Mouse (Mus musculus) CH12.LX (cell line): ENCODE measurements around the gene Acads. TPM values are rescaled to one million over a fixed set of nuclear protein-coding genes. Genes with fewer than 3 reads are reported as not detected.

Experiments used
- DNase-seq: peaks from one replicate; pipeline ENCODE4 v3.0.0-alpha.2; 2013; ENCODE audit errors: extremely low read depth
- H3K27ac ChIP-seq: 2 replicates; pipeline ENCODE4 v1.5.1; 2012; ENCODE audit warnings: low read depth, mild to moderate bottlenecking, control low read depth, moderate library complexity; ENCODE audit not compliant: insufficient read depth
- H3K27me3 ChIP-seq: replicated peaks from 2 replicates; pipeline ENCODE3; 2012; ENCODE audit warnings: inconsistent platforms
- H3K36me3 ChIP-seq, 2 experiments: replicated peaks in 1 of 2; 2 replicates each; pipeline versions ENCODE3 to v1.6.1; 2012; ENCODE audit warnings: inconsistent platforms in 1 of 2, low read length in 1 of 2, mild to moderate bottlenecking in 1 of 2, mixed read lengths in 1 of 2, moderate library complexity in 1 of 2; ENCODE audit not compliant: control insufficient read depth in 1 of 2, insufficient read depth in 1 of 2
- H3K4me1 ChIP-seq, 2 experiments: 2 replicates each; pipeline ENCODE4 v1.6.1; 2012; ENCODE audit warnings: inconsistent platforms in 1 of 2, moderate library complexity in 1 of 2; ENCODE audit not compliant: insufficient read depth in 2 of 2, control insufficient read depth in 1 of 2
- H3K4me2 ChIP-seq: 2 replicates; pipeline ENCODE4 v1.6.1; 2012; ENCODE audit warnings: low read depth, mild to moderate bottlenecking, control low read depth; ENCODE audit not compliant: poor library complexity, insufficient read depth, severe bottlenecking
- H3K4me3 ChIP-seq, 3 experiments: fragments of 150-350 bp in 1 of 3; sonication (generic) in 1 of 3; replicated peaks in 1 of 3; 2 replicates each; pipeline versions ENCODE3 to v1.5.1; 2011 to 2012; ENCODE audit warnings: low read depth in 2 of 3, low read length in 2 of 3, mild to moderate bottlenecking in 2 of 3, moderate library complexity in 2 of 3, control low read depth in 1 of 3, improper control_type of control experiment in 1 of 3, inconsistent platforms in 1 of 3, mixed read lengths in 1 of 3; ENCODE audit not compliant: poor library complexity in 1 of 3
- H3K79me2 ChIP-seq: replicated peaks from 2 replicates; pipeline ENCODE4 v1.6.1; 2012; ENCODE audit warnings: mild to moderate bottlenecking, moderate library complexity; ENCODE audit not compliant: control insufficient read depth, poor library complexity, insufficient read depth, severe bottlenecking; ENCODE audit errors: extremely low read depth
- H3K9ac ChIP-seq: 2 replicates; pipeline ENCODE4 v1.6.1; 2012; ENCODE audit warnings: low read depth, mild to moderate bottlenecking, control low read depth, moderate library complexity; ENCODE audit not compliant: insufficient read depth
- H3K9me3 ChIP-seq: replicated peaks from 2 replicates; pipeline ENCODE3; 2012; ENCODE audit warnings: low read length, inconsistent platforms, mixed read lengths
- BHLHE40 ChIP-seq: IDR thresholded peaks from 2 replicates; pipeline ENCODE4 v1.6.1; 2011; ENCODE audit warnings: mild to moderate bottlenecking, low read depth, low read length, improper control_type of control experiment
- CHD1 ChIP-seq: IDR thresholded peaks from 2 replicates; pipeline ENCODE4 v1.6.1; 2012; ENCODE audit warnings: low read depth, low read length, improper control_type of control experiment, inconsistent platforms
- CHD2 ChIP-seq: IDR thresholded peaks from 2 replicates; pipeline ENCODE4 v1.6.1; 2011; ENCODE audit warnings: low read length, improper control_type of control experiment
- CTCF ChIP-seq, 2 experiments: IDR thresholded peaks in 1 of 2; conservative IDR thresholded peaks in 1 of 2; 2 replicates each; pipeline ENCODE4 v1.5.1; 2011 to 2012; ENCODE audit warnings: low read depth in 2 of 2, low read length in 2 of 2, improper control_type of control experiment in 1 of 2, inconsistent platforms in 1 of 2, mild to moderate bottlenecking in 1 of 2, moderate library complexity in 1 of 2
- EP300 ChIP-seq: IDR thresholded peaks from 2 replicates; pipeline ENCODE4 v1.6.1; 2011; ENCODE audit warnings: low read length, improper control_type of control experiment
- HCFC1 ChIP-seq: IDR thresholded peaks from 2 replicates; pipeline ENCODE4 v1.6.1; 2012; ENCODE audit warnings: low read depth, mild to moderate bottlenecking, inconsistent platforms, low read length, improper control_type of control experiment
- IRF4 ChIP-seq: IDR thresholded peaks from 2 replicates; pipeline ENCODE4 v1.6.1; 2014; ENCODE audit warnings: low read depth, mild to moderate bottlenecking, inconsistent platforms, low read length, improper control_type of control experiment
- JUN ChIP-seq: IDR thresholded peaks from 2 replicates; pipeline ENCODE4 v1.6.1; 2011; ENCODE audit warnings: low read depth, mild to moderate bottlenecking, low read length, improper control_type of control experiment, moderate library complexity; ENCODE audit not compliant: insufficient read depth
- JUND ChIP-seq: conservative IDR thresholded peaks from 2 replicates; pipeline ENCODE4 v1.6.1; 2011; ENCODE audit warnings: low read depth, low read length, improper control_type of control experiment
- KAT2A ChIP-seq: IDR thresholded peaks from 2 replicates; pipeline ENCODE4 v1.6.1; 2012; ENCODE audit warnings: low read length, improper control_type of control experiment, inconsistent platforms; ENCODE audit not compliant: insufficient replicate concordance
- MAFK ChIP-seq: IDR thresholded peaks from 2 replicates; pipeline ENCODE4 v1.6.1; 2011; ENCODE audit warnings: low read length, improper control_type of control experiment; ENCODE audit not compliant: insufficient replicate concordance
- MAX ChIP-seq: IDR thresholded peaks from 2 replicates; pipeline ENCODE4 v1.6.1; 2011; ENCODE audit warnings: low read length, improper control_type of control experiment
- MEF2A ChIP-seq: IDR thresholded peaks from 2 replicates; pipeline ENCODE4 v1.6.1; 2014; ENCODE audit warnings: low read depth, mild to moderate bottlenecking, inconsistent platforms, low read length, improper control_type of control experiment, borderline replicate concordance
- MXI1 ChIP-seq: IDR thresholded peaks from 2 replicates; pipeline ENCODE4 v1.6.1; 2011; ENCODE audit warnings: mild to moderate bottlenecking, low read depth, low read length, improper control_type of control experiment
- MYC ChIP-seq: IDR thresholded peaks from 2 replicates; pipeline ENCODE4 v1.6.1; 2011; ENCODE audit warnings: low read depth, mild to moderate bottlenecking, improper control_type of control experiment, low read length
- NELFE ChIP-seq: IDR thresholded peaks from 2 replicates; pipeline ENCODE4 v1.6.1; 2011; ENCODE audit warnings: low read depth, low read length, improper control_type of control experiment
- NRF1 ChIP-seq: IDR thresholded peaks from 2 replicates; pipeline ENCODE4 v1.6.1; 2014; ENCODE audit warnings: low read depth, mild to moderate bottlenecking, inconsistent platforms, low read length, improper control_type of control experiment, moderate library complexity
- PAX5 ChIP-seq: IDR thresholded peaks from 2 replicates; pipeline ENCODE4 v1.6.1; 2012; ENCODE audit warnings: low read length, inconsistent platforms, mixed read lengths
- POLR2A ChIP-seq: IDR thresholded peaks from 2 replicates; pipeline ENCODE4 v1.6.1; 2011; ENCODE audit warnings: low read depth, mild to moderate bottlenecking, improper control_type of control experiment, low read length
- POLR2AphosphoS2 ChIP-seq: IDR thresholded peaks from 2 replicates; pipeline ENCODE4 v1.6.1; 2011; ENCODE audit warnings: low read depth, low read length, improper control_type of control experiment
- RAD21 ChIP-seq: IDR thresholded peaks from 2 replicates; pipeline ENCODE4 v1.6.1; 2011; ENCODE audit warnings: low read depth, mild to moderate bottlenecking, low read length, improper control_type of control experiment, moderate library complexity
- RCOR1 ChIP-seq: conservative IDR thresholded peaks from 2 replicates; pipeline ENCODE4 v1.6.1; 2012; ENCODE audit warnings: low read depth, mild to moderate bottlenecking, inconsistent platforms, low read length, improper control_type of control experiment
- SIN3A ChIP-seq: IDR thresholded peaks from 2 replicates; pipeline ENCODE4 v1.6.1; 2012; ENCODE audit warnings: low read length, improper control_type of control experiment, inconsistent platforms
- SMC3 ChIP-seq: IDR thresholded peaks from 2 replicates; pipeline ENCODE4 v1.6.1; 2011; ENCODE audit warnings: low read depth, low read length, improper control_type of control experiment
- TBP ChIP-seq: conservative IDR thresholded peaks from 2 replicates; pipeline ENCODE4 v1.6.1; 2011; ENCODE audit warnings: low read depth, low read length, improper control_type of control experiment
- TCF12 ChIP-seq: IDR thresholded peaks from 2 replicates; pipeline ENCODE4 v1.6.1; 2014; ENCODE audit warnings: low read depth, mild to moderate bottlenecking, inconsistent platforms, low read length, improper control_type of control experiment
- UBTF ChIP-seq: IDR thresholded peaks from 2 replicates; pipeline ENCODE4 v1.6.1; 2012; ENCODE audit warnings: low read depth, mild to moderate bottlenecking, inconsistent platforms, low read length, improper control_type of control experiment, moderate library complexity
- USF1 ChIP-seq: IDR thresholded peaks from 2 replicates; pipeline ENCODE4 v1.6.1; 2014; ENCODE audit warnings: low read depth, mild to moderate bottlenecking, inconsistent platforms, low read length, improper control_type of control experiment
- USF2 ChIP-seq: conservative IDR thresholded peaks from 2 replicates; pipeline ENCODE4 v1.6.1; 2011; ENCODE audit warnings: low read depth, low read length, improper control_type of control experiment
- ZC3H11A ChIP-seq: IDR thresholded peaks from 2 replicates; pipeline ENCODE4 v1.6.1; 2012; ENCODE audit warnings: low read depth, mild to moderate bottlenecking, inconsistent platforms, low read length, improper control_type of control experiment
- ZKSCAN1 ChIP-seq: IDR thresholded peaks from 2 replicates; pipeline ENCODE4 v1.6.1; 2012; ENCODE audit warnings: low read depth, inconsistent platforms, low read length, improper control_type of control experiment, borderline replicate concordance
- ZNF384 ChIP-seq: IDR thresholded peaks from 2 replicates; pipeline ENCODE4 v1.6.1; 2012; ENCODE audit warnings: low read depth, low read length, improper control_type of control experiment, inconsistent platforms
- dilution Hi-C: fragments of 300-500 bp; cut with MboI; formaldehyde crosslinking; loops from 2 replicates; pipeline ENCODE4 v1.14.3; 2020; ENCODE audit warnings: low sequenced_read_pairs; ENCODE audit not compliant: extremely low pct_unique_long_range_greater_than_20kb, extremely low pct_ligation_motif_present
- in situ Hi-C: fragments of 300-500 bp; cut with MboI; formaldehyde crosslinking; loops from 3 replicates; pipeline ENCODE4 v1.14.3; 2019; ENCODE audit warnings: low sequenced_read_pairs, low pct_ligation_motif_present, low pct_unique_long_range_greater_than_20kb, mixed read lengths
- polyA plus RNA-seq: library from polyadenylated mRNA; unstranded; fragments of >175 nt; gene quantifications from 2 replicates; pipeline ENCODE4 v1.2.1, GENCODE M21; 2012; ENCODE audit warnings: low read depth; ENCODE audit not compliant: insufficient read length
- total RNA-seq, 2 experiments: library from RNA; depleted of rRNA; stranded (reverse); fragments of 300-350 nt in 1 of 2; fragments of >200 nt in 1 of 2; gene quantifications; 2 replicates each; pipeline ENCODE4 v1.2.3; 2012 to 2014

Gene Acads
- total and polyA plus RNA-seq, 3 experiments, result 43.0 to 57.8 (median 43.1) TPM

DNA sequence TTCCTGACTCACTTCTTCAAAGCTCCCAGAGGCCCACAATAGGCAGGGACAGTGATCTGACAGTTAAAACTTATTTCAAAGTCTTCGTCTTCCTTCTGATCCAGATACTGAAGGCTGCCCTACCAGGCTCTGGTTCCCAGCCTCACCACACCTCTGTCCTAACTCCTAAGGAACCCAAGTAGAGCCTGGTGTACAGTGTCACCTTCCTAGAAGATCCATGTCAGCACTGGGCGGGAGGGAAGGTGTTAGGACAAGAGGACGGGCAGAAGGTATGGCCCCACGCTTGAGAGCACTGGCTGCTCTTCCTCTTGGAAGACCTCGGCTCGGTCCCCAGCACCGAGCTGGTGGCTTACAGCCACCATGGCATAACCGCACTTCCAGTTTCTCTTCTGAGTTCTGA lies 29.2 kb upstream of the Acads start:
- no peak for DNase-seq
- Histone ChIP-seq H3K27ac (no peak overlapping the region), H3K79me2 (peaks cover 14% of the 10 kb centered on the region), H3K36me3 (peaks cover 65 to 96% of the 10 kb centered on the region in 2 experiments), H3K4me3 (no peak overlapping the region), H3K9ac (no peak overlapping the region), H3K4me2 (no peak overlapping the region), H3K9me3 (peaks cover 12% of the 10 kb centered on the region), H3K27me3 (no peaks in the 10 kb centered on the region), H3K4me1 (peaks cover 4 to 14% of the 10 kb centered on the region in 2 experiments; a peak in 3 of 4 replicates)
- dilution Hi-C loops, result no loop called here
- TF ChIP-seq ZC3H11A (no peak), TBP (no peak), MEF2A (no peak), UBTF (no peak), NRF1 (no peak)
- in situ Hi-C loops, result no loop called here

DNA sequence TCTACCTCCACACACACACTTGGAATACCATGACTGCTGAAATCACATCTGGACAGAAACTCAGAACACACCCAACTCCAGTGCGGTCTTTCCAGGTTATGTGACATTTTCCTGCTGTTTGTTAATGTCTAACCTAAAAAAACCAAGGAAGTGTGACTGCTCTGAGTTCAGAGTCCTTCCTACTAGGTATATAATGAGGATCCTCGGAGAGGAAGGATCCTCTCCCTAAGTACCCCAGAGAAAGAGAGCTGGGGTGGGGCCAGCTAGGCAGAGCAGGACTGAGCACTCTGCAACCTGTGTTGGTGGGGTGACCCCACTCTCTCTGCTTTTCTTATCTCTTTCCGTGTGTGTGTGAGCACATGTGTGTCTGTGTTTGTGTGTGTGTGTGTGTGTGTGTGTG lies 28.2 kb upstream of the Acads start:
- H3K36me3 ChIP-seq, result peaks cover 59 to 96% of the 10 kb centered on the region in 2 experiments
- dilution Hi-C loops, result no loop called here

DNA sequence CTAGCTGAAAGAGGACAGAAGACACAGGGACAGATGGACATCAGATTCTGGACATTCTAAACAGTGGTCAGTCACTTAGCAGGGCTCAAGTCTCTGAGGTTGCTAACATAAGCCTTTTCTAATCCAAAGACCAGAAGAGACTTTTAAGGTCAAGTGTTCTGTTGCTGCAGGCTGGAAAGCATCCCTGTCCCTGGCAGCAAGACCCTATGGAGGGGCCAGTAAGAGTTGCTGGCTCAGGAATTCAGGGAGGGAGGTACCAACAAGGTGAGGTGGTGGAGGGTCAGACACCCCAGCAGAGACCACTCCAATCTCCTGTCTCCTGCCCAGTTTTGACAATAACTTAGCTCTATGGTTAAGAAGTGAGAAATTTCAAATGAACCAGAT lies 27.6 kb upstream of the Acads start:
- dilution Hi-C loops, result no loop called here
- in situ Hi-C loops, result no loop called here
- Histone ChIP-seq H3K9me3 (peaks cover 12% of the 10 kb centered on the region), H3K4me2 (no peak overlapping the region), H3K79me2 (no peaks in the 10 kb centered on the region), H3K27me3 (no peaks in the 10 kb centered on the region), H3K4me3 (no peak overlapping the region), H3K4me1 (no peaks in the 10 kb centered on the region), H3K9ac (no peak overlapping the region), H3K36me3 (peaks cover 62 to 94% of the 10 kb centered on the region in 2 experiments), H3K27ac (no peak overlapping the region)
- no peak for DNase-seq
- TF ChIP-seq BHLHE40, result no peak
- TF ChIP-seq MAFK, result no peak
- TF ChIP-seq USF1, result no peak
- no peak for TF ChIP-seq JUND
- no peak for TF ChIP-seq UBTF
- no peak for TF ChIP-seq RCOR1
- TF ChIP-seq IRF4, result no peak
- no peak for TF ChIP-seq JUN
- no peak for TF ChIP-seq MXI1
- TF ChIP-seq CTCF (conservative IDR thresholded peaks at IDR 0.05 in 1 of 2, IDR thresholded peaks at IDR 0.05 in 1 of 2; ENCODE audit: low read depth in 2 of 2, low read length in 2 of 2), result no peak
- no peak for TF ChIP-seq EP300
- TF ChIP-seq SMC3, result no peak
- TF ChIP-seq POLR2AphosphoS2, result no peak
- no peak for TF ChIP-seq RAD21
- TF ChIP-seq MAX, result no peak
- no peak for TF ChIP-seq MEF2A
- no peak for TF ChIP-seq ZKSCAN1

More for the DNA sequence above, 28.2 kb upstream of the Acads start:
- no peaks in the 10 kb centered on the region for H3K27me3 ChIP-seq
- no peak overlapping the region for H3K9ac ChIP-seq
- in situ Hi-C loops, result no loop called here
- DNase-seq, result no peak
- peaks cover 0 to 4% of the 10 kb centered on the region in 2 experiments; a peak in 1 of 4 replicates for H3K4me1 ChIP-seq
- TF ChIP-seq POLR2A (no peak), CHD2 (no peak), SMC3 (no peak), ZNF384 (no peak), KAT2A (no peak), MYC (no peak), CTCF (conservative IDR thresholded peaks at IDR 0.05 in 1 of 2, IDR thresholded peaks at IDR 0.05 in 1 of 2; ENCODE audit: low read depth in 2 of 2, low read length in 2 of 2) (no peak), TBP (no peak), BHLHE40 (no peak), NELFE (no peak), ZC3H11A (no peak), HCFC1 (no peak), PAX5 (no peak), MAFK (no peak), TCF12 (no peak), USF1 (no peak), RCOR1 (no peak), CHD1 (no peak), USF2 (no peak), SIN3A (no peak)
- TF ChIP-seq, all 38 proteins: peak for 0
- Histone ChIP-seq H3K9me3 (peaks cover 12% of the 10 kb centered on the region), H3K4me3 (no peak overlapping the region), H3K4me2 (no peak overlapping the region), H3K27ac (no peak overlapping the region), H3K79me2 (peaks cover 5% of the 10 kb centered on the region)
